Mouse (Mus musculus) myocyte (in vitro differentiated cells): Measurements from ENCODE around the gene Mars2. TPM values are rescaled to one million over a fixed set of nuclear protein-coding genes. Genes with fewer than 3 reads are reported as not detected.

Experiments used
- H3K27me3 ChIP-seq: one replicate; pipeline ENCODE4 v1.6.1; 2011; ENCODE audit not compliant: control insufficient read depth, insufficient read depth, insufficient read length
- H3K36me3 ChIP-seq: one replicate; pipeline ENCODE4 v1.6.1; 2011; ENCODE audit not compliant: control insufficient read depth, insufficient read depth
- H3K4me2 ChIP-seq: one replicate; pipeline ENCODE4 v1.6.1; 2011; ENCODE audit warnings: low read depth, control low read depth
- H3K4me3 ChIP-seq: one replicate; pipeline ENCODE4 v1.5.1; 2011; ENCODE audit warnings: mild to moderate bottlenecking, control low read depth, moderate library complexity
- H3K79me2 ChIP-seq: one replicate; pipeline ENCODE4 v1.6.1; 2011; ENCODE audit not compliant: control insufficient read depth, insufficient read depth
- H3ac ChIP-seq: one replicate; pipeline ENCODE4 v1.6.1; 2011; ENCODE audit not compliant: control insufficient read depth, insufficient read length
- CEBPB ChIP-seq: IDR thresholded peaks from 2 replicates; pipeline ENCODE4 v1.6.1; 2011; ENCODE audit warnings: mild to moderate bottlenecking, moderate library complexity; ENCODE audit not compliant: poor library complexity, insufficient read depth, severe bottlenecking
- E2F4 ChIP-seq: IDR thresholded peaks from one replicate; pipeline ENCODE4 v1.6.1; 2011; ENCODE audit warnings: mild to moderate bottlenecking, control low read depth, moderate library complexity; ENCODE audit not compliant: insufficient read depth
- MAX ChIP-seq: IDR thresholded peaks from one replicate; pipeline ENCODE4 v1.6.1; 2011; ENCODE audit warnings: low read depth, mild to moderate bottlenecking, control low read depth
- MYOD1 ChIP-seq, 3 experiments: IDR thresholded peaks; one replicate each; pipeline ENCODE4 v1.6.1; 2011; ENCODE audit warnings: control low read depth in 2 of 3, low read depth in 2 of 3, mild to moderate bottlenecking in 2 of 3, moderate library complexity in 1 of 3; ENCODE audit not compliant: insufficient read length in 2 of 3, control insufficient read depth in 1 of 3
- MYOG ChIP-seq, 3 experiments: IDR thresholded peaks; one replicate each; pipeline ENCODE4 v1.6.1; 2011; ENCODE audit warnings: control low read depth in 2 of 3, low read depth in 2 of 3, mild to moderate bottlenecking in 2 of 3; ENCODE audit not compliant: insufficient read length in 2 of 3, control insufficient read depth in 1 of 3, insufficient read depth in 1 of 3
- POLR2A ChIP-seq: IDR thresholded peaks from one replicate; pipeline ENCODE4 v1.6.1; 2011; ENCODE audit warnings: low read depth, mild to moderate bottlenecking, control low read depth, moderate library complexity; ENCODE audit not compliant: insufficient read length
- POLR2AphosphoS2 ChIP-seq: IDR thresholded peaks from one replicate; pipeline ENCODE4 v1.6.1; 2011; ENCODE audit warnings: low read depth, control low read depth; ENCODE audit not compliant: insufficient read length
- REST ChIP-seq: IDR thresholded peaks from one replicate; pipeline ENCODE4 v1.6.1; 2011; ENCODE audit warnings: mild to moderate bottlenecking, control low read depth, moderate library complexity; ENCODE audit not compliant: insufficient read depth, insufficient read length
- SRF ChIP-seq: IDR thresholded peaks from one replicate; pipeline ENCODE4 v1.6.1; 2011; ENCODE audit warnings: low read depth; ENCODE audit not compliant: control insufficient read depth, insufficient read length
- TCF12 ChIP-seq: IDR thresholded peaks from one replicate; pipeline ENCODE4 v1.6.1; 2011; ENCODE audit warnings: mild to moderate bottlenecking, control low read depth; ENCODE audit not compliant: poor library complexity, insufficient read depth, severe bottlenecking
- TCF3 ChIP-seq: IDR thresholded peaks from one replicate; pipeline ENCODE4 v1.6.1; 2011; ENCODE audit warnings: low read depth, control low read depth; ENCODE audit not compliant: insufficient read length
- USF1 ChIP-seq: IDR thresholded peaks from one replicate; pipeline ENCODE4 v1.6.1; 2011; ENCODE audit warnings: low read depth, mild to moderate bottlenecking, control low read depth, moderate library complexity
- polyA plus RNA-seq: library from polyadenylated mRNA; unstranded; fragments of >200 nt; fragmentation: generic; extraction: Trizol; gene quantifications from one replicate; pipeline ENCODE4 v1.2.1, GENCODE M21; 2012; ENCODE audit warnings: missing spikeins

The Mars2 gene
- polyA plus RNA-seq, 1 experiment, result 2.2 TPM

DNA sequence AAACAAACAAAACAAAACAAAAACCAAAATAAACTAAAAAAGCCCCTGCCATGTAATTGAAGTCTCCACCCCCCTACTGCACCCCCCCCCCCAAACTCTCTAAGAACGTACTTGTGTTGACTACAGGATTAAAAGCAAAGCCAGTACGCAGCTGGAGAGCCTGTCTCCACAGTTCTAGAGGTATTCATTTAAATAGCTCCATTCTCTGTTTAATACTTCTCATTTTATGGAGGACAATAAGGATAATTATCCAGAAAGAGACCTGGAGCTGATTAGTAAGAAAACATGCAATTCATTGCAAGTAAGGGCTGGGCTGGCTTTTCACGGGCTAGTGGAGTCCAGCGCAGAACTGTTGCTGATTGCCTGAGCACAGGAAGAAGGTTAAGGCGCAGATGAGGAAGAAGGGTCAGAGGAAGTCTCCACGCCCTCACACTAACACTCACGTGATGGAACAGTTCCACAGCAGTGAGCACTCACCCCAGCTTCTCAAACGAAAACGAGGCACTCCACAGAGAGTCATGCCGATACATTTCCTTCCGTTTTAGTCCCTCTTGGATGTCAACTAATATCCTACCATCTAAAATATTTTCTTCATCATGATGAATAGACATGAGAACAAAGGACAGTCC lies 21.7 kb upstream of the Mars2 start:
- TF ChIP-seq E2F4, result no peak
- no peak for TF ChIP-seq MYOG (IDR thresholded peaks at IDR 0.05; ENCODE audit: control insufficient read depth in 1 of 3, insufficient read depth in 1 of 3, insufficient read length in 2 of 3, low read depth in 2 of 3)
- TF ChIP-seq SRF, result no peak
- TF ChIP-seq REST, result no peak
- no peak for TF ChIP-seq POLR2AphosphoS2
- TF ChIP-seq CEBPB, result no peak
- no peak for TF ChIP-seq MAX
- no peak for TF ChIP-seq USF1
- no peak for TF ChIP-seq MYOD1 (IDR thresholded peaks at IDR 0.05; ENCODE audit: control insufficient read depth in 1 of 3, insufficient read length in 2 of 3, low read depth in 2 of 3)
- TF ChIP-seq TCF3, result no peak
- no peak for TF ChIP-seq POLR2A
- no peak for TF ChIP-seq TCF12
- Histone ChIP-seq H3K27me3 (no peaks in the 10 kb centered on the region), H3K4me3 (no peak overlapping the region), H3K36me3 (peaks cover 3% of the 10 kb centered on the region), H3K4me2 (no peak overlapping the region), H3K79me2 (peaks cover 37% of the 10 kb centered on the region), H3ac (no peak overlapping the region)

DNA sequence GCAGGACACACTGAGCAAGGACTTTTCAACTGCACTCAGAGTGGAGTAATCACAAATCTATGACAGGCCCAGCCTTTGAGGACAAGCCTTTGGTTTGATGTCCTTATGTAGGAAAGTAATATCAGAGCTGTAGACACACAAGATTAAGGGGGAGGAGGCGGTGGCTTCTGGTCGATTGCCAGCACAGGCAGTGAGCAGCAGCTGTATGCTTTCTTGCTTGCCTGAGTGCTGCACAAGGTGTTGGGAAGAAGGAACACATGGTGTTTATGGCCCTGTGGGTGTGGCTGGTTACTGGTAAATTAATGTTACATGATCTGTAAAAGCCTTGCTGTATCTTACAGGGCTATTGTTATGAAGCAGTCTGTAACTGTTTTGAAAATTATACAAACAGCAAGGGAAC lies 19.8 kb upstream of the Mars2 start:
- H3K27me3 ChIP-seq, result no peaks in the 10 kb centered on the region
- H3K36me3 ChIP-seq, result no peaks in the 10 kb centered on the region
- peak overlapping the region; percentile 55 for H3K4me2 ChIP-seq
- no peak overlapping the region for H3ac ChIP-seq
- TF ChIP-seq POLR2A (no peak), E2F4 (no peak), MYOD1 (IDR thresholded peaks at IDR 0.05; ENCODE audit: control insufficient read depth in 1 of 3, insufficient read length in 2 of 3, low read depth in 2 of 3) (peak; percentile 35 to 95 (median 78)), TCF3 (peak; percentile 46), MYOG (IDR thresholded peaks at IDR 0.05; ENCODE audit: control insufficient read depth in 1 of 3, insufficient read depth in 1 of 3, insufficient read length in 2 of 3, low read depth in 2 of 3) (peak; percentile 71 to 95 (median 87)), REST (no peak), MAX (no peak), TCF12 (peak; percentile 64)
- no peak overlapping the region for H3K4me3 ChIP-seq
- peaks cover 37% of the 10 kb centered on the region for H3K79me2 ChIP-seq

DNA sequence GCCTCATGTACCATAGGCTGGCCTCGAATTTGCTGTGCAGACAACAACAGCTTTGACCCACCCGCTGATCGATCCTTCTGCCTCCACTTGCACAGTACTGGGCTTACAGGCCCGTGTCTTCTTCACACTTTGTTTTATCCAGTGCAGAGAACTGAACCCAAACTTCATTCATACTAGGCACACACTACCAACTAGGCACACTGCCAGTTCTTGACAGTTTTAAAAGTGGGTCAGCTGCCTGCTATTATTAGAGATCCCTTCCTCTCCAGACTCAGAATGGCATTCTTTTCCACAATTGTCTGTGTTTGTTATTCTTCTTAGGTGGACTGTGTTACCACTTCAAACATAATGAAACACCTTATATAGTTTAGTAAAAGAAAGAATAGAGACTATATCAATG lies 15.6 kb upstream of the Mars2 start:
- Histone ChIP-seq H3K36me3 (no peaks in the 10 kb centered on the region), H3K4me2 (peak overlapping the region; percentile 89), H3K27me3 (no peaks in the 10 kb centered on the region), H3K79me2 (peaks cover 55% of the 10 kb centered on the region), H3K4me3 (no peak overlapping the region), H3ac (no peak overlapping the region)
- TF ChIP-seq CEBPB, result no peak
- TF ChIP-seq MYOG (IDR thresholded peaks at IDR 0.05; ENCODE audit: control insufficient read depth in 1 of 3, insufficient read depth in 1 of 3, insufficient read length in 2 of 3, low read depth in 2 of 3), result no peak
- TF ChIP-seq E2F4, result no peak
- no peak for TF ChIP-seq REST
- no peak for TF ChIP-seq TCF12
- no peak for TF ChIP-seq TCF3
- TF ChIP-seq USF1, result no peak
- no peak for TF ChIP-seq POLR2A

DNA sequence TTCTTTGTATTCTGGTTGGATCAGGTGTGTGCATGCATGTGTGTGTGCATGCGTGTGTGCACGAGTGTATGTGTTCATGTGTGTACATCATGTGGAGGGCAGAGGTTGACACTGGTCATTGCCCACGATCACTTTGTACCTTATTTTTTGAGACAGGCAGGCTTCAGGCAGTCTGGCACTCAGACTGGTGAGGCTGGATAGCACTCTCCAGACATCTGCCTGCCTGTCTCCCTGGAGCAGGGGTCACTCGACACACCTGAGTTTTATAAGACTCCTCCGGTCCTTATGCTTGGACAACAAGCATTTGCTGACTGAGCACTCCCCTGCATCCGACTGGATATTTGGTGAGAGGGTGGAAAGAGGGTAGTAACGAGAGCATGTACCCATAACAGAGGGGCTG lies 14.0 kb upstream of the Mars2 start:
- TF ChIP-seq MAX, result no peak
- TF ChIP-seq POLR2A, result peak; percentile 13
- H3K36me3 ChIP-seq, result no peaks in the 10 kb centered on the region
- H3ac ChIP-seq, result no peak overlapping the region
- peak overlapping the region; percentile 89 for H3K4me2 ChIP-seq
- H3K27me3 ChIP-seq, result no peaks in the 10 kb centered on the region
- peak overlapping the region; percentile 85 for H3K4me3 ChIP-seq
- peaks cover 48% of the 10 kb centered on the region for H3K79me2 ChIP-seq

DNA sequence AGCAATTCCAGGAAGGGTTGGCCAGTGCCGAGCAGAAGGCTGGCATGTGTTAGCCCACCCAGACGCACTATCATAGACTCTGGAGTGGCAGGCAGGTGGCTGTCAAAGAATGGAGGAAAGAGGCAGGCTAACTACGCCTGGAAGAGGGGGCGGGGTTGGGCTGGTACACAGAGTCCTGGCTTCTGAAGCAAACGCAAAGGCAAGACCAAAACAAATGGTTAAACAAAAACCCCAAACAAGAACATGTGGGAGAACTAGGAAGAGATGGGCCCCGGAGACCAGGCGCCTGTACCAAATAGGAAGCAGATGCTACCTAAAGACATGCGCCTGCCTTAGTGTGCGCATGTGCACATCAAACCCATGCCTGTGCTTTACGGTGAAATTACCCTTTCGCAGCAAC lies 12.9 kb upstream of the Mars2 start:
- Histone ChIP-seq H3K79me2 (peaks cover 41% of the 10 kb centered on the region), H3K27me3 (no peaks in the 10 kb centered on the region), H3K4me2 (peak overlapping the region; percentile 89), H3K4me3 (peak overlapping the region; percentile 85), H3ac (no peak overlapping the region), H3K36me3 (no peaks in the 10 kb centered on the region)
- TF ChIP-seq MAX, result no peak
- no peak for TF ChIP-seq TCF3
- TF ChIP-seq CEBPB, result no peak
- TF ChIP-seq TCF12, result no peak
- no peak for TF ChIP-seq SRF
- TF ChIP-seq MYOG (IDR thresholded peaks at IDR 0.05; ENCODE audit: control insufficient read depth in 1 of 3, insufficient read depth in 1 of 3, insufficient read length in 2 of 3, low read depth in 2 of 3), result no peak
- TF ChIP-seq USF1, result no peak
- TF ChIP-seq E2F4, result no peak
- no peak for TF ChIP-seq POLR2AphosphoS2
- TF ChIP-seq MYOD1 (IDR thresholded peaks at IDR 0.05; ENCODE audit: control insufficient read depth in 1 of 3, insufficient read length in 2 of 3, low read depth in 2 of 3), result no peak
- TF ChIP-seq REST, result no peak
- TF ChIP-seq POLR2A, result no peak
